Mouse (Mus musculus): Measurements from ENCODE around the gene B4gat1. TPM values are rescaled to one million over a fixed set of nuclear protein-coding genes. Genes with fewer than 3 reads are reported as not detected.

The B4gat1 gene
- 166 and 178 TPM in 2 replicates for total RNA-seq (2014; rRNA removed)
- polyA plus RNA-seq (2015; fragmentation: Nextera tagmentation; extraction: Ambion mirVana), result 166 and 174 TPM in 2 replicates

GRCm38 (mm10) chr19:5038709-5039156, at the start of gene B4gat1, which contains the start of gene AC124502.3:
Gene B4gat1 (plus strand): TSS chr19:5038826.
Gene AC124502.3 (plus strand): TSS chr19:5038891.
- peak within 1 kb of the TSS; percentile 79 for H3K9ac ChIP-seq (replicated peaks; ENCODE audit: low read length)

GRCm38 (mm10) chr19:4989013-4989412, 49.6 kb upstream of the B4gat1 start:
- 2% methylated on average over 13 of the region's 13 CpGs for WGBS
- TF ChIP-seq CTCF (IDR thresholded peaks at IDR 0.05; ENCODE audit: low read depth), result 0 out of 2 replicates have a peak, but pooled peaks have one; percentile 13
- DNase-seq (ENCODE audit: low spot score) (peak; percentile 87), ATAC-seq (no peak)
- Histone ChIP-seq H3K4me3 (ENCODE audit: low read length) (peak overlapping the region; percentile 48), H3K9ac (replicated peaks; ENCODE audit: low read length) (peak overlapping the region; percentile 57; the same call in 1 of the 2 replicates), H3K27me3 (ENCODE audit: insufficient read depth, low read length) (peaks cover 10% of the 10 kb centered on the region; the same call in 1 of the 2 replicates), H3K9me3 (ENCODE audit: low read length) (no peaks in the 10 kb centered on the region), H3K4me2 (ENCODE audit: low read depth, low read length) (peak overlapping the region; percentile 68), H3K36me3 (ENCODE audit: insufficient read depth, low read length) (peaks cover 9% of the 10 kb centered on the region), H3K4me1 (ENCODE audit: insufficient read depth, low read length) (peaks cover 11% of the 10 kb centered on the region), H3K27ac (no peak overlapping the region)

More at GRCm38 (mm10) chr19:5038709-5039156, at the start of gene B4gat1, which contains the start of gene AC124502.3:
- H3K4me3 ChIP-seq (ENCODE audit: low read length), result peak within 1 kb of the TSS; percentile 78
- peaks cover 19% of the 10 kb centered on the region for H3K4me1 ChIP-seq (ENCODE audit: insufficient read depth, low read length)
- ATAC-seq, result peak; percentile 92
- H3K27ac ChIP-seq, result peak within 1 kb of the TSS; percentile 89
- TF ChIP-seq CTCF (IDR thresholded peaks at IDR 0.05; ENCODE audit: low read depth), result peak; percentile 54
- no peaks in the 10 kb centered on the region for H3K9me3 ChIP-seq (ENCODE audit: low read length)
- under 1% methylated on average over 41 of the region's 44 CpGs for WGBS
- no peaks in the 10 kb centered on the region for H3K27me3 ChIP-seq (ENCODE audit: insufficient read depth, low read length)
- peak; percentile 97 for DNase-seq (ENCODE audit: low spot score)
- H3K4me2 ChIP-seq (ENCODE audit: low read depth, low read length), result peak within 1 kb of the TSS; percentile 95
- H3K36me3 ChIP-seq (ENCODE audit: insufficient read depth, low read length), result no peaks in the 10 kb centered on the region; the same call in 1 of the 2 replicates

GRCm38 (mm10) chr19:4989434-4990255, 49.0 kb upstream of the B4gat1 start:
- Histone ChIP-seq H3K4me3 (ENCODE audit: low read length) (peak overlapping the region; percentile 48), H3K27ac (peak overlapping the region; percentile 66), H3K9me3 (ENCODE audit: low read length) (no peaks in the 10 kb centered on the region), H3K27me3 (ENCODE audit: insufficient read depth, low read length) (0 out of 2 replicates have a peak, but pooled peaks cover 3% of the 10 kb centered on the region), H3K36me3 (ENCODE audit: insufficient read depth, low read length) (peaks cover 9% of the 10 kb centered on the region), H3K9ac (replicated peaks; ENCODE audit: low read length) (peak overlapping the region; percentile 57; the same call in 1 of the 2 replicates), H3K4me2 (ENCODE audit: low read depth, low read length) (peak overlapping the region; percentile 68), H3K4me1 (ENCODE audit: insufficient read depth, low read length) (peaks cover 14% of the 10 kb centered on the region)
- ATAC-seq, result peak; percentile 87
- peak; percentile 86 for DNase-seq (ENCODE audit: low spot score)
- TF ChIP-seq CTCF (IDR thresholded peaks at IDR 0.05; ENCODE audit: low read depth), result peak; percentile 2; the same call in 1 of the 2 replicates
- 11% methylated on average over 44 of the region's 47 CpGs for WGBS

GRCm38 (mm10) chr19:4990256-4990625, 48.4 kb upstream of the B4gat1 start, which contains the start of gene Npas4:
Gene Npas4 (minus strand): TSS chr19:4990316.
- ATAC-seq (no peak), DNase-seq (ENCODE audit: low spot score) (no peak)
- peak within 1 kb of the TSS; percentile 57 for H3K9ac ChIP-seq (replicated peaks; ENCODE audit: low read length)
- H3K4me1 ChIP-seq (ENCODE audit: insufficient read depth, low read length), result peaks cover 16% of the 10 kb centered on the region
- H3K27ac ChIP-seq, result peak within 1 kb of the TSS; percentile 66
- peak within 1 kb of the TSS; percentile 48 for H3K4me3 ChIP-seq (ENCODE audit: low read length)
- H3K36me3 ChIP-seq (ENCODE audit: insufficient read depth, low read length), result peaks cover 9% of the 10 kb centered on the region
- 15% methylated on average over 4 of the region's 4 CpGs for WGBS
- no peak for TF ChIP-seq CTCF (IDR thresholded peaks at IDR 0.05; ENCODE audit: low read depth)
- 0 out of 2 replicates have a peak, but pooled peaks cover 2% of the 10 kb centered on the region for H3K27me3 ChIP-seq (ENCODE audit: insufficient read depth, low read length)
- peak within 1 kb of the TSS; percentile 68 for H3K4me2 ChIP-seq (ENCODE audit: low read depth, low read length)
- H3K9me3 ChIP-seq (ENCODE audit: low read length), result no peaks in the 10 kb centered on the region

GRCm38 (mm10) chr19:4990716-4991115, 47.9 kb upstream of the B4gat1 start:
- H3K27ac ChIP-seq, result 0 out of 2 replicates have a peak overlapping the region, but pooled peaks have one; percentile 3
- WGBS, result 2% methylated on average over 13 of the region's 22 CpGs
- no peak overlapping the region; the same call in 1 of the 2 replicates for H3K9ac ChIP-seq (replicated peaks; ENCODE audit: low read length)
- H3K36me3 ChIP-seq (ENCODE audit: insufficient read depth, low read length), result peaks cover 9% of the 10 kb centered on the region
- DNase-seq (ENCODE audit: low spot score) (peak; percentile 40), ATAC-seq (no peak)
- H3K27me3 ChIP-seq (ENCODE audit: insufficient read depth, low read length), result no peaks in the 10 kb centered on the region
- H3K4me3 ChIP-seq (ENCODE audit: low read length), result peak overlapping the region; percentile 23
- peaks cover 16% of the 10 kb centered on the region for H3K4me1 ChIP-seq (ENCODE audit: insufficient read depth, low read length)
- peak overlapping the region; percentile 68 for H3K4me2 ChIP-seq (ENCODE audit: low read depth, low read length)
- no peaks in the 10 kb centered on the region for H3K9me3 ChIP-seq (ENCODE audit: low read length)
- no peak for TF ChIP-seq CTCF (IDR thresholded peaks at IDR 0.05; ENCODE audit: low read depth)

DNA sequence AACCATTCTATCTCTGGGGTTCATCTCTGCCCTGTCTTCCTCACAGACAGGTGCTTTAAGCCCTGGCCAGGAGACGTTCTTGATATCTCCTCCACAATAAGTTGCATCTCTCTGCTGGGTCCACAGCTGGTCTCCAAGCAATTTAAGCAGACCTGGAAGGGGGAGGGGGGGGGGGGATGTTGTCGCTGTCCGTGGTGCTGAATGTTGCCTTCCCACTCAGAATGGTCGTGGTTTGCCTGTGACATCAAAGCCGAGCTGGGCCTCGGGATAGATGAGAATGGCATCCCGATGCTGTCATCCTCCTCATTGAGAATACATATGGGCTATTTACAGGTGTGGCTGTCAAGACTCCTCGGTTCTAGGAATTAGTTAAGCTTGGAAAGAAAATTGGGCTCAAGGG, 46.3 kb upstream of the B4gat1 start:
- Histone ChIP-seq H3K9me3 (ENCODE audit: low read length) (no peaks in the 10 kb centered on the region), H3K4me3 (ENCODE audit: low read length) (no peak overlapping the region), H3K36me3 (ENCODE audit: insufficient read depth, low read length) (peaks cover 2% of the 10 kb centered on the region; the same call in 1 of the 2 replicates), H3K27me3 (ENCODE audit: insufficient read depth, low read length) (no peaks in the 10 kb centered on the region), H3K9ac (replicated peaks; ENCODE audit: low read length) (no peak overlapping the region), H3K4me2 (ENCODE audit: low read depth, low read length) (0 out of 2 replicates have a peak overlapping the region, but pooled peaks have one; percentile 13), H3K27ac (no peak overlapping the region), H3K4me1 (ENCODE audit: insufficient read depth, low read length) (peaks cover 16% of the 10 kb centered on the region)
- WGBS, result 21% methylated on average over 8 of the region's 8 CpGs
- ATAC-seq (no peak), DNase-seq (ENCODE audit: low spot score) (no peak)
- no peak for TF ChIP-seq CTCF (IDR thresholded peaks at IDR 0.05; ENCODE audit: low read depth)

Data from hindbrain, postnatal 0 days (tissue).